8 mouse cellular contexts compared by ENCODE assay signal in genomic region chr1:72306679-72307181, GRCm38 (mm10). TPM values are rescaled to one million over a fixed set of nuclear protein-coding genes. Genes with fewer than 3 reads are reported as not detected.
A peak's percentile ranks its signal among the peaks of the same experiment; 100 is the strongest.
DNase-seq lines count a peak whose midpoint lies in the region; ATAC-seq and TF ChIP-seq lines count a peak whose summit lies in the region.

No protein-coding gene starts in this region.

- no peaks in the 10 kb centered on the region for H3K9me3 ChIP-seq in forebrain, embryonic 16.5 days (ENCODE audit: control insufficient read depth, low read length)
- H3K9me3 ChIP-seq in kidney, embryonic 15.5 days (replicated peaks) = no peaks in the 10 kb centered on the region

- peak; percentile 82 for ATAC-seq in forebrain, embryonic 16.5 days
- peak; percentile 85 for ATAC-seq in kidney, embryonic 15.5 days (replicated peaks; ENCODE audit: low FRiP score)

- peaks cover under 1% of the 10 kb centered on the region; the same call in 1 of the 2 replicates for H3K36me3 ChIP-seq in forebrain, embryonic 16.5 days (ENCODE audit: control insufficient read depth, insufficient read depth)
- H3K36me3 ChIP-seq in kidney, embryonic 15.5 days = peaks cover 4% of the 10 kb centered on the region
- no peaks in the 10 kb centered on the region for H3K36me3 ChIP-seq in spleen, adult 2 months (ENCODE audit: control insufficient read depth, insufficient read depth, low read length)

- H3K4me3 ChIP-seq in forebrain, embryonic 16.5 days (replicated peaks; ENCODE audit: low read length) = peak overlapping the region; percentile 58
- H3K4me3 ChIP-seq in kidney, embryonic 15.5 days (replicated peaks) = peak overlapping the region; percentile 70
- H3K4me3 ChIP-seq in spleen, adult 2 months (ENCODE audit: extremely low read depth, insufficient read depth, insufficient read length) = peak overlapping the region; percentile 84

- peak; percentile 58; the same call in 1 of the 2 replicates for TF ChIP-seq CTCF in brain, embryonic 14.5 days (IDR thresholded peaks at IDR 0.05; ENCODE audit: borderline replicate concordance, extremely low read depth, insufficient read depth, insufficient read length)
- peak; percentile 41; the same call in 1 of the 2 replicates for TF ChIP-seq CTCF in spleen, adult 2 months (IDR thresholded peaks at IDR 0.05; ENCODE audit: extremely low read depth, insufficient read depth, insufficient read length, insufficient replicate concordance)

- peak overlapping the region; percentile 70 for H3K4me2 ChIP-seq in forebrain, embryonic 16.5 days (ENCODE audit: low read length)
- peak overlapping the region; percentile 68 for H3K4me2 ChIP-seq in kidney, embryonic 15.5 days

- peak overlapping the region; percentile 96 for H3K27ac ChIP-seq in forebrain, embryonic 16.5 days (ENCODE audit: low read length)
- peak overlapping the region; percentile 95 for H3K27ac ChIP-seq in kidney, embryonic 15.5 days
- H3K27ac ChIP-seq in spleen, adult 2 months (ENCODE audit: insufficient read depth, low read length) = no peak overlapping the region; the same call in 1 of the 2 replicates

- H3K9ac ChIP-seq in forebrain, embryonic 16.5 days (replicated peaks; ENCODE audit: low read depth, low read length) = peak overlapping the region; percentile 76
- H3K9ac ChIP-seq in kidney, embryonic 15.5 days = peak overlapping the region; percentile 68

- H3K27me3 ChIP-seq in forebrain, embryonic 16.5 days (replicated peaks; ENCODE audit: control insufficient read depth, insufficient read depth, low read length) = no peaks in the 10 kb centered on the region
- H3K27me3 ChIP-seq in kidney, embryonic 15.5 days = no peaks in the 10 kb centered on the region
- no peaks in the 10 kb centered on the region for H3K27me3 ChIP-seq in spleen, adult 2 months (ENCODE audit: control insufficient read depth, insufficient read depth, low read length)

- peak; percentile 38 to 53 for DNase-seq in left cerebral cortex, postnatal 10 days (ENCODE audit: extremely low spot score in 1 of 2, low spot score in 2 of 2)
- DNase-seq in left cerebral cortex, postnatal 36 days (ENCODE audit: low spot score in 2 of 2) = no peak
- no peak for DNase-seq in brain, embryonic 14.5 days (ENCODE audit: low read depth)
- DNase-seq in lung, postnatal 10 days = peak; percentile 51
- DNase-seq in spleen, adult 2 months (ENCODE audit: low read depth in 1 of 2, low spot score in 2 of 2) = peak; percentile 36 to 47
- no peak for DNase-seq in frontal cortex, postnatal 36 days (ENCODE audit: low spot score in 2 of 2)

- WGBS in forebrain, embryonic 16.5 days = 3% methylated on average over 11 of the region's 11 CpGs
- 2% methylated on average over 11 of the region's 11 CpGs for WGBS in kidney, embryonic 15.5 days
- 1% methylated on average over 11 of the region's 11 CpGs for WGBS in spleen, adult 2 months

- no peak for TF ChIP-seq POLR2A in brain, embryonic 14.5 days (IDR thresholded peaks at IDR 0.05; ENCODE audit: borderline replicate concordance, extremely low read depth, insufficient read depth, insufficient read length, poor library complexity, severe bottlenecking)
- no peak for TF ChIP-seq POLR2A in spleen, adult 2 months (IDR thresholded peaks at IDR 0.05; ENCODE audit: low read depth, low read length)

- H3K4me1 ChIP-seq in forebrain, embryonic 16.5 days (replicated peaks; ENCODE audit: control insufficient read depth, insufficient read depth, low read length) = peaks cover 13% of the 10 kb centered on the region
- peaks cover 13% of the 10 kb centered on the region; the same call in 1 of the 2 replicates for H3K4me1 ChIP-seq in kidney, embryonic 15.5 days
- no peaks in the 10 kb centered on the region for H3K4me1 ChIP-seq in spleen, adult 2 months (ENCODE audit: control insufficient read depth, insufficient read depth, insufficient read length)

- intact Hi-C loops in left cerebral cortex, postnatal 10 days (cut with DNase I) = loop anchor here (5.0 to 10.0 kb wide), 2 partner anchors 231 to 408 kb away; partner anchors contain the start of genes March4 and Rpl37a
- intact Hi-C loops in left cerebral cortex, postnatal 36 days (cut with DNase I) = loop anchor here (5.0 kb wide), 2 partner anchors 231 to 276 kb away; partner anchors contain the start of genes March4 and Smarcal1

RNA-seq across cellular contexts. Expression of gene Xrcc5, which starts 0.5 kb away (rescaled TPM):
- 10 to 100 TPM in 1 of 2 experiments, 1 to 10 TPM in 1; 9.8 to 10.5 TPM for total RNA-seq in left cerebral cortex, postnatal 10 days (2021)
- total RNA-seq in left cerebral cortex, postnatal 36 days (2021) = 10 to 100 TPM; 15.6 to 16.1 TPM
- polyA plus RNA-seq in brain, embryonic 14.5 days (2012; rRNA removed) = 11.0 and 11.4 TPM in 2 replicates
- polyA plus RNA-seq in forebrain, embryonic 16.5 days (2015; fragmentation: Nextera tagmentation; extraction: Ambion mirVana) = 23.8 and 29.2 TPM in 2 replicates
- 54.5 and 59.4 TPM in 2 replicates for polyA plus RNA-seq in kidney, embryonic 15.5 days (2015; fragmentation: Nextera tagmentation; extraction: Ambion mirVana)
- polyA plus RNA-seq in spleen, adult 2 months (2012; rRNA removed) = 1.4 and 1.7 TPM in 2 replicates

RNA-seq across cellular contexts. Expression of gene Tmem169, which starts 22.6 kb away (rescaled TPM):
- total RNA-seq in left cerebral cortex, postnatal 10 days (2021) = 10 to 100 TPM; 35.7 to 39.7 TPM
- total RNA-seq in left cerebral cortex, postnatal 36 days (2021) = 10 to 100 TPM; 19.2 to 21.8 TPM
- polyA plus RNA-seq in brain, embryonic 14.5 days (2012; rRNA removed) = 21.4 and 27.8 TPM in 2 replicates
- polyA plus RNA-seq in forebrain, embryonic 16.5 days (2015; fragmentation: Nextera tagmentation; extraction: Ambion mirVana) = 32.8 and 39.8 TPM in 2 replicates
- polyA plus RNA-seq in kidney, embryonic 15.5 days (2015; fragmentation: Nextera tagmentation; extraction: Ambion mirVana) = 4.8 and 5.0 TPM in 2 replicates
- 0.02 TPM in 1 of 2 replicates, not detected in the other for polyA plus RNA-seq in spleen, adult 2 months (2012; rRNA removed)

RNA-seq across cellular contexts. Expression of gene Pecr, which starts 22.6 kb away (rescaled TPM):
- 1 to 10 TPM; 5.0 TPM for total RNA-seq in left cerebral cortex, postnatal 10 days (2021)
- 1 to 10 TPM; 3.7 to 5.2 TPM for total RNA-seq in left cerebral cortex, postnatal 36 days (2021)
- 4.5 and 5.0 TPM in 2 replicates for polyA plus RNA-seq in brain, embryonic 14.5 days (2012; rRNA removed)
- polyA plus RNA-seq in forebrain, embryonic 16.5 days (2015; fragmentation: Nextera tagmentation; extraction: Ambion mirVana) = 9.7 and 11.2 TPM in 2 replicates
- polyA plus RNA-seq in kidney, embryonic 15.5 days (2015; fragmentation: Nextera tagmentation; extraction: Ambion mirVana) = 53.8 and 54.9 TPM in 2 replicates
- 2.0 and 2.8 TPM in 2 replicates for polyA plus RNA-seq in spleen, adult 2 months (2012; rRNA removed)

Comparison
In these comparisons a context has a peak if more than half of its experiments do, and no peak if none do; other contexts are left out.
1. DNase-seq: peak in left cerebral cortex, postnatal 10 days (2 of 2), lung, postnatal 10 days (single experiment) and spleen, adult 2 months (2 of 2); none in left cerebral cortex, postnatal 36 days (0 of 2), brain, embryonic 14.5 days (single experiment) and frontal cortex, postnatal 36 days (0 of 2).
2. Peak in every context shown above with its lines, with median percentiles within 50 percentile points of each other: H3K4me3 ChIP-seq.